Mouse (Mus musculus) left cerebral cortex, postnatal 36 days (tissue): Measurements from ENCODE around the gene Arhgap40. TPM values are rescaled to one million over a fixed set of nuclear protein-coding genes. Genes with fewer than 3 reads are reported as not detected.
A peak's percentile ranks its signal among the peaks of the same experiment; 100 is the strongest.

Experiments
- DNase-seq, 2 experiments: peaks; one replicate each; pipeline ENCODE4 v3.0.0; 2021 to 2022; ENCODE audit warnings: low spot score in 2 of 2, mixed read lengths in 1 of 2
- intact Hi-C: fragments of 180-260 bp; cut with DNase I; formaldehyde crosslinking; loops from one replicate; pipeline ENCODE4 v1.15.1; 2025
- total RNA-seq, 2 experiments: library from RNA; stranded (reverse); gene quantifications; 2 replicates each; pipeline ENCODE4 v1.2.3; 2021

Arhgap40 gene
- total RNA-seq, 2 experiments from 2014 or later, result not detected

DNA sequence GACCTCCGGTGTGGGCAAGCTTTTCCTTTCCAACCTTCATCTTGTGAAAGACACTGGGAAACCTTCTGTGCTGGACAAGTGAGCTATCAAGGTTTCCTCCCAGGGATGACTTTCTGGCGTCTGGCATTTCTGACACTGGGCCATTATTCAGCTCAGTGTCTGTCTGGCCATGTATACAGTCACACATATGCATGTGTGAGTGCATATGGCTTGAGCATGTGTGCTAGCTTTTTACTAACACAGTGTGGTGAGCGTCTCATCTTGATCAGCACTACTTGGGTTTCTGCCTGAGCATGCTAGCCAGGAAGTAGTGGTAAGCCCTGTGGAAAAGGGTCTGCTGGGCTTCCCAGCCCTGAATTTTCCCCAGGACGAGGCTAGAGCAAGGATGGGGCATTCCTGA lies 28.7 kb downstream of the Arhgap40 start:
- intact Hi-C loops, result no loop called here
- DNase-seq, result no peak

GRCm38 (mm10) chr2:158545266-158545665 lies 32.7 kb downstream of the Arhgap40 start:
- intact Hi-C loops, result loop anchor here (5.0 kb wide), 1 partner anchor 97 kb away; no protein-coding TSS in a partner anchor
- no peak for DNase-seq

- intact Hi-C loops, result loop anchor here (5.0 kb wide), 1 partner anchor 96 kb away; no protein-coding TSS in a partner anchor
- peak; percentile 62 to 67 for DNase-seq
Observed at GRCm38 (mm10) chr2:158546751-158547150, 34.2 kb downstream of the Arhgap40 start.

GRCm38 (mm10) chr2:158550067-158550466 lies 37.5 kb downstream of the Arhgap40 start:
- intact Hi-C loops, result loop anchor here (2.0 to 10.0 kb wide), 2 partner anchors 77 to 315 kb away; no protein-coding TSS in a partner anchor
- peak; percentile 64 to 71 for DNase-seq

- intact Hi-C loops, result loop anchor here (10.0 kb wide), 1 partner anchor 310 kb away; no protein-coding TSS in a partner anchor
- DNase-seq, result no peak
Observed at GRCm38 (mm10) chr2:158554366-158554765, 41.8 kb downstream of the Arhgap40 start.

- intact Hi-C loops, result loop anchor here (5.0 to 10.0 kb wide), 2 partner anchors 57 to 310 kb away; partner anchors contain the start of gene Slc32a1
- DNase-seq, result no peak
Observed at GRCm38 (mm10) chr2:158555252-158555651, 42.7 kb downstream of the Arhgap40 start.

- no peak for DNase-seq
- intact Hi-C loops, result loop anchor here (5.0 to 10.0 kb wide), 2 partner anchors 56 to 309 kb away; partner anchors contain the start of gene Slc32a1
Observed at GRCm38 (mm10) chr2:158555812-158556211, 43.2 kb downstream of the Arhgap40 start.

DNA sequence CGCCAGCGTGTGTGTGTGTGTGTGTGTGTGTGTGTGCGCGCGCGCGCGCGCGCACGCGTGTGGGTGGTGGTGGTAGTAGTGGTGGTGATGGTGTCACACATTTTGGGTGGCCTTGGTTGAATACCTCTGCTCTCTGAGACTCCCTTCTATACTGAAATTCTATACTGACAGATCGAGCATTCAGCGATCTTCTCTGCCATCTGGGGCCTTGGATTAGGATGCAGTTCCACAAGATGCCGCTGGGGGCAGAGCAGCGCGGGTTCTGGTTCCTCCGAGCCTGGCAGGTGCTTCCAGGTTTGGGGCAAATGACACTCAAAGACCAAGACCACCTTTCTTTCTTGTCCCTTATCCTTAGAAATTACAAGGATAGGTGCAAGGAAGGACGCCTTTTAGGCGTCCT lies 43.6 kb downstream of the Arhgap40 start:
- DNase-seq, result peak; percentile 70 to 76
- intact Hi-C loops, result loop anchor here (5.0 to 10.0 kb wide), 2 partner anchors 56 to 309 kb away; partner anchors contain the start of gene Slc32a1

- intact Hi-C loops, result loop anchor here (5.0 to 10.0 kb wide), 2 partner anchors 56 to 308 kb away; partner anchors contain the start of gene Slc32a1
- DNase-seq, result no peak
Observed at GRCm38 (mm10) chr2:158556750-158557149, 44.2 kb downstream of the Arhgap40 start.

GRCm38 (mm10) chr2:158559945-158560344 lies 47.3 kb downstream of the Arhgap40 start:
- intact Hi-C loops, result loop anchor here (5.0 to 10.0 kb wide), 3 partner anchors 37 to 305 kb away; partner anchors contain the start of gene Slc32a1
- DNase-seq, result no peak

DNA sequence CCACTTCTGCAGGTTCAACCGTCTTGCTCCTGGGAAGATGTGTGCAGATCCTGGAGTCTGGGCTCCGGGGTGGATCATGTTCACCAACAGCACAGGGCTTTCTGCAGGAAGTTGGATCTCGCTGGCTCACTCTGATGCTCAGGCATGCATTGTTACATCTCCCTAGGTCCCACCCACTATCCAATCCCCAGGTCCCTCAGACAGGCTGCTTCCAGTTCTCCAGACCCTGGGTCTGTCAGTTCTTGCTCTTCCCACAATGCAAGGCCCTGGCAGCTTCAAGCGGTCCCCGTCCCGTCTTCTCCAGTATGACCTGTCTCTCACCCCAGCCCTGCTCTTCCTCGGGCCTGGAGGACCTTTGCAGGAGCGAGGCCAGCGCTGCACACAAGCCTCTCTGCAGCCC lies 48.2 kb downstream of the Arhgap40 start:
- DNase-seq, result no peak
- intact Hi-C loops, result loop anchor here (5.0 kb wide), 1 partner anchor 36 kb away; no protein-coding TSS in a partner anchor

- no peak for DNase-seq
- intact Hi-C loops, result loop anchor here (5.0 kb wide), 1 partner anchor 36 kb away; no protein-coding TSS in a partner anchor
Observed at GRCm38 (mm10) chr2:158561371-158562144, 49.0 kb downstream of the Arhgap40 start.

DNA sequence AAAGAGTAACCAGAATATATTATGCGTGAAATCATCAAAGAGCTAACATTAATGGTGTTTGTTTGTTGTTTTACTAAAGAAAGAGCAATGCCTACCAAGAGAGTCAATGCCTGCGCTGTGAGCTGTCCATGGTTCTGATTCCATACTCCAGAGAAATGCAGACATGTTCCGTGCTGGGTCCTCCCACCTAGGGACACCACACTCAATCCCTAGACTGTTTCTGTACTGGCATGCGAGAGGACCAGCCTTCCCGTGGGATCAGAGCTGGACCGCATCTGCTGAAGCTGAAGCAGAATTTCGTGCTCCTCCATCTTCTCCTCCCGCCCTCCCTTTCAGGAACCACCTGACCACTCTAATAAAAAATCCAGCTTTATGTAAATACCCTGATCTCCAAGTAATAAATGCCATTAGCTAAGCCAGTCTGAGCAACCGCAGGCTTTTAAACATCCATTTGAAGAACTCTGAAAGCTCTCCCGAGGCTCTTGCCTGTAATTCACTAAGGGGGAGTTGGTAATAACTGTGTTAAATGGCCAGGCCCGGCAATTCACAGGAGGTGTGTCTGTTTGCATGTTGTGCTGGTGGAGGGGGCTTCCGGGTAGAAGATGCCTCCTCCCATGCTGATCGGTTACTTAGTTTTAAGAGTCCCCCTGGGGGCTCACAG lies 58.0 kb downstream of the Arhgap40 start:
- intact Hi-C loops, result no loop called here
- DNase-seq, result no peak

- intact Hi-C loops, result no loop called here
Observed at GRCm38 (mm10) chr2:158579979-158580378, 67.4 kb downstream of the Arhgap40 start.

GRCm38 (mm10) chr2:158584621-158585358 lies 72.2 kb downstream of the Arhgap40 start:
- intact Hi-C loops, result no loop called here
- no peak for DNase-seq

More at GRCm38 (mm10) chr2:158579979-158580378, 67.4 kb downstream of the Arhgap40 start:
- no peak for DNase-seq

GRCm38 (mm10) chr2:158588524-158589271 lies 76.1 kb downstream of the Arhgap40 start:
- intact Hi-C loops, result no loop called here

DNA sequence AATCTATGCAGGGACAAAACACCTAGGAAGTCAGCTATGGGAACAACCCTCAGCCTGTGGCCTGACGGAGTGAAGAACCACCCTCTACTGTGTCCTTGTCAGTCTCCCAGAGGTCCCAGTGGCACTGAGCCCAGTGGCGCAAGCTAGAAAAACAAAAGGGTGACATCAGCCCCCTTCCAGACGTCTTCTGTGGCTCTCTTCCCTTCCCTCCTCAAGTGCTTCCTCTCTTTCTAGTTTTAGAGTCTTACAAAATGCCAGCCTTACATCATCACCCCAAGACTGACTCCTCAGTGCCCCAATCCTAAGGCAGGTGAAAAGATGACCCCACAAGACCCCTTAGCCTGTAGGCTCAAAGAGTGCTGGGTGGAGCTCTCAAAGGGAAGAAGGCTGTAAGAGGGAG lies 77.9 kb downstream of the Arhgap40 start:
- DNase-seq, result no peak
- intact Hi-C loops, result no loop called here

More at GRCm38 (mm10) chr2:158588524-158589271, 76.1 kb downstream of the Arhgap40 start:
- DNase-seq, result no peak

- intact Hi-C loops, result no loop called here
- DNase-seq, result no peak
Observed at GRCm38 (mm10) chr2:158591286-158591685, 78.7 kb downstream of the Arhgap40 start.

DNA sequence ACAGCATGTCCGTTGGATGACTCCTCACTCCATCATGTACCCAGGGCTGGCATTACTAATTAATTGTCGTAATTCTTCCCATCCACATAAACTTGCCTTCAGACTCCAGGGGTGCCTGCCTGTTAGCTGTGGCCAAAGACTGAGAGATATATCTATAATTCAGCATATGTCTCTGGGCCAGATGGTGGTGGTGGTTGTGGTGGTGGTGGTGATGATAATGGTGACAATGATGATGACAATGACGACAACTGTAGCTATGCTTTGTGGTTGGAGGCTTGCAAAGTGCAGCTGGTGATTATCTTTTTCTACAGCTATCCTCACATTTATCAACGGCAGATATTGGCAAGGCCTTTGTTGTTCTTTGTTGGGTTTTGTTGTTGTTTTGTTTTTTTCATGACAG lies 80.8 kb downstream of the Arhgap40 start:
- no peak for DNase-seq
- intact Hi-C loops, result no loop called here
